Mouse (Mus musculus): ENCODE measurements around the gene Pdgfc.
"Not testable (repeated sequence)": the region's sequence is repeated elsewhere in the genome, so short reads cannot be mapped to it uniquely, and the experiment has no call there.

Pdgfc gene

GRCm38 (mm10) chr3:81112892-81113291, 76.7 kb downstream of the Pdgfc start:
- H3K36me3 ChIP-seq (ENCODE audit: insufficient read depth, low read length) = no peaks in the 10 kb centered on the region
- no peaks in the 10 kb centered on the region; the same call in 1 of the 2 replicates for H3K4me1 ChIP-seq (replicated peaks; ENCODE audit: low read depth, low read length)
- H3K27me3 ChIP-seq (ENCODE audit: insufficient read depth, low read length) = no peaks in the 10 kb centered on the region
- no peak for TF ChIP-seq NANOG (IDR thresholded peaks at IDR 0.05; ENCODE audit: borderline replicate concordance, low read length)
- TF ChIP-seq POU5F1 (IDR thresholded peaks at IDR 0.05; ENCODE audit: borderline replicate concordance, low read length) = no peak
- TF ChIP-seq CTCF (conservative IDR thresholded peaks at IDR 0.05; ENCODE audit: low read length) = no peak
- no peaks in the 10 kb centered on the region for H3K9me3 ChIP-seq (ENCODE audit: low read length)
- H3K4me3 ChIP-seq (replicated peaks; ENCODE audit: low read length) = no peak overlapping the region

GRCm38 (mm10) chr3:81120664-81121063, 84.4 kb downstream of the Pdgfc start:
- Histone ChIP-seq H3K9me3 (ENCODE audit: low read length) (no peaks in the 10 kb centered on the region), H3K36me3 (ENCODE audit: insufficient read depth, low read length) (no peaks in the 10 kb centered on the region), H3K4me1 (replicated peaks; ENCODE audit: low read depth, low read length) (no peaks in the 10 kb centered on the region), H3K27me3 (ENCODE audit: insufficient read depth, low read length) (no peaks in the 10 kb centered on the region), H3K4me3 (replicated peaks; ENCODE audit: low read length) (no peak overlapping the region)
- TF ChIP-seq NANOG (IDR thresholded peaks at IDR 0.05; ENCODE audit: borderline replicate concordance, low read length) = no peak
- no peak for TF ChIP-seq POU5F1 (IDR thresholded peaks at IDR 0.05; ENCODE audit: borderline replicate concordance, low read length)
- no peak for TF ChIP-seq CTCF (conservative IDR thresholded peaks at IDR 0.05; ENCODE audit: low read length)

GRCm38 (mm10) chr3:81121731-81122130, 85.5 kb downstream of the Pdgfc start:
- TF ChIP-seq CTCF (conservative IDR thresholded peaks at IDR 0.05; ENCODE audit: low read length) (no peak), NANOG (IDR thresholded peaks at IDR 0.05; ENCODE audit: borderline replicate concordance, low read length) (no peak), POU5F1 (IDR thresholded peaks at IDR 0.05; ENCODE audit: borderline replicate concordance, low read length) (no peak)
- Histone ChIP-seq H3K4me1 (replicated peaks; ENCODE audit: low read depth, low read length) (peaks cover 3% of the 10 kb centered on the region), H3K4me3 (replicated peaks; ENCODE audit: low read length) (no peak overlapping the region), H3K27me3 (ENCODE audit: insufficient read depth, low read length) (no peaks in the 10 kb centered on the region), H3K9me3 (ENCODE audit: low read length) (no peaks in the 10 kb centered on the region), H3K36me3 (ENCODE audit: insufficient read depth, low read length) (no peaks in the 10 kb centered on the region)

GRCm38 (mm10) chr3:81123461-81123860, 87.2 kb downstream of the Pdgfc start:
- Histone ChIP-seq H3K36me3 (ENCODE audit: insufficient read depth, low read length) (no peaks in the 10 kb centered on the region), H3K27me3 (ENCODE audit: insufficient read depth, low read length) (no peaks in the 10 kb centered on the region)

GRCm38 (mm10) chr3:81127013-81127412, 90.8 kb downstream of the Pdgfc start:
- H3K27me3 ChIP-seq (ENCODE audit: insufficient read depth, low read length) = no peaks in the 10 kb centered on the region
- H3K4me1 ChIP-seq (replicated peaks; ENCODE audit: low read depth, low read length) = peaks cover 8% of the 10 kb centered on the region
- no peaks in the 10 kb centered on the region for H3K9me3 ChIP-seq (ENCODE audit: low read length)
- H3K36me3 ChIP-seq (ENCODE audit: insufficient read depth, low read length) = no peaks in the 10 kb centered on the region
- no peak for TF ChIP-seq NANOG (IDR thresholded peaks at IDR 0.05; ENCODE audit: borderline replicate concordance, low read length)
- no peak overlapping the region for H3K4me3 ChIP-seq (replicated peaks; ENCODE audit: low read length)

More at GRCm38 (mm10) chr3:81123461-81123860, 87.2 kb downstream of the Pdgfc start:
- no peak for TF ChIP-seq NANOG (IDR thresholded peaks at IDR 0.05; ENCODE audit: borderline replicate concordance, low read length)
- no peak for TF ChIP-seq POU5F1 (IDR thresholded peaks at IDR 0.05; ENCODE audit: borderline replicate concordance, low read length)
- TF ChIP-seq CTCF (conservative IDR thresholded peaks at IDR 0.05; ENCODE audit: low read length) = no peak
- Histone ChIP-seq H3K9me3 (ENCODE audit: low read length) (no peaks in the 10 kb centered on the region), H3K4me3 (replicated peaks; ENCODE audit: low read length) (no peak overlapping the region), H3K4me1 (replicated peaks; ENCODE audit: low read depth, low read length) (peaks cover 8% of the 10 kb centered on the region)

GRCm38 (mm10) chr3:81136985-81137384, 100.8 kb downstream of the Pdgfc start:
- no peak overlapping the region for H3K4me3 ChIP-seq (replicated peaks; ENCODE audit: low read length)
- H3K9me3 ChIP-seq (ENCODE audit: low read length) = no peaks in the 10 kb centered on the region
- TF ChIP-seq POU5F1 (IDR thresholded peaks at IDR 0.05; ENCODE audit: borderline replicate concordance, low read length) = no peak
- no peak for TF ChIP-seq CTCF (conservative IDR thresholded peaks at IDR 0.05; ENCODE audit: low read length)
- no peak for TF ChIP-seq NANOG (IDR thresholded peaks at IDR 0.05; ENCODE audit: borderline replicate concordance, low read length)
- H3K4me1 ChIP-seq (replicated peaks; ENCODE audit: low read depth, low read length) = no peaks in the 10 kb centered on the region
- H3K27me3 ChIP-seq (ENCODE audit: insufficient read depth, low read length) = no peaks in the 10 kb centered on the region
- H3K36me3 ChIP-seq (ENCODE audit: insufficient read depth, low read length) = peaks cover 12% of the 10 kb centered on the region

GRCm38 (mm10) chr3:81138030-81138429, 101.8 kb downstream of the Pdgfc start:
- not testable (repeated sequence) for H3K4me3 ChIP-seq (replicated peaks; ENCODE audit: low read length); H3K4me1 ChIP-seq (replicated peaks; ENCODE audit: low read depth, low read length); H3K27me3 ChIP-seq (ENCODE audit: insufficient read depth, low read length); H3K9me3 ChIP-seq (ENCODE audit: low read length)
- peaks cover 17% of the 10 kb centered on the region for H3K36me3 ChIP-seq (ENCODE audit: insufficient read depth, low read length)

GRCm38 (mm10) chr3:81143730-81144129, 107.5 kb downstream of the Pdgfc start:
- TF ChIP-seq CTCF (conservative IDR thresholded peaks at IDR 0.05; ENCODE audit: low read length) (no peak), NANOG (IDR thresholded peaks at IDR 0.05; ENCODE audit: borderline replicate concordance, low read length) (no peak), POU5F1 (IDR thresholded peaks at IDR 0.05; ENCODE audit: borderline replicate concordance, low read length) (no peak)
- H3K27me3 ChIP-seq (ENCODE audit: insufficient read depth, low read length) = no peaks in the 10 kb centered on the region
- H3K4me1 ChIP-seq (replicated peaks; ENCODE audit: low read depth, low read length) = peaks cover 6% of the 10 kb centered on the region
- H3K9me3 ChIP-seq (ENCODE audit: low read length) = no peaks in the 10 kb centered on the region
- H3K36me3 ChIP-seq (ENCODE audit: insufficient read depth, low read length) = peaks cover 17% of the 10 kb centered on the region
- H3K4me3 ChIP-seq (replicated peaks; ENCODE audit: low read length) = no peak overlapping the region

- Histone ChIP-seq H3K27me3 (ENCODE audit: insufficient read depth, low read length) (no peaks in the 10 kb centered on the region), H3K9me3 (ENCODE audit: low read length) (no peaks in the 10 kb centered on the region), H3K36me3 (ENCODE audit: insufficient read depth, low read length) (0 out of 2 replicates have a peak, but pooled peaks cover 5% of the 10 kb centered on the region), H3K4me3 (replicated peaks; ENCODE audit: low read length) (no peak overlapping the region), H3K4me1 (replicated peaks; ENCODE audit: low read depth, low read length) (peaks cover 25% of the 10 kb centered on the region)
- TF ChIP-seq POU5F1 (IDR thresholded peaks at IDR 0.05; ENCODE audit: borderline replicate concordance, low read length) = no peak
- TF ChIP-seq NANOG (IDR thresholded peaks at IDR 0.05; ENCODE audit: borderline replicate concordance, low read length) = no peak
- TF ChIP-seq CTCF (conservative IDR thresholded peaks at IDR 0.05; ENCODE audit: low read length) = no peak
These were observed 112.9 kb downstream of the Pdgfc start for GRCm38 (mm10) chr3:81149109-81149521.

Measured in E14TG2a.4 (cell line).